Mouse (Mus musculus): ENCODE measurements around the gene Sdc4.

The Sdc4 gene

GRCm38 (mm10) chr2:164448921-164449320 is 5.2 kb upstream of the Sdc4 start:
- DNase-seq: no peak

- no peak for DNase-seq
Observed at GRCm38 (mm10) chr2:164448140-164448539, 4.5 kb upstream of the Sdc4 start.

- no peak for DNase-seq
Observed at GRCm38 (mm10) chr2:164446086-164446469, 2.4 kb upstream of the Sdc4 start.

GRCm38 (mm10) chr2:164445399-164446085 is 1.9 kb upstream of the Sdc4 start:
- DNase-seq: no peak

GRCm38 (mm10) chr2:164444701-164445100 is 1.0 kb upstream of the Sdc4 start:
- DNase-seq: no peak

- DNase-seq: peak; percentile 78
Observed at GRCm38 (mm10) chr2:164443051-164443437, 643 bp downstream of the Sdc4 start.

GRCm38 (mm10) chr2:164442315-164443050 is 1.2 kb downstream of the Sdc4 start:
- DNase-seq: peak; percentile 23

- no peak for DNase-seq
Observed at GRCm38 (mm10) chr2:164441731-164442130, 2.0 kb downstream of the Sdc4 start.

GRCm38 (mm10) chr2:164441155-164441554 is 2.5 kb downstream of the Sdc4 start:
- DNase-seq: no peak

GRCm38 (mm10) chr2:164440314-164440713 is 3.4 kb downstream of the Sdc4 start:
- no peak for DNase-seq

GRCm38 (mm10) chr2:164439001-164439421 is 4.7 kb downstream of the Sdc4 start:
- DNase-seq: no peak

- DNase-seq: no peak
Observed at GRCm38 (mm10) chr2:164438257-164438656, 5.4 kb downstream of the Sdc4 start.

GRCm38 (mm10) chr2:164437710-164438109 is 6.0 kb downstream of the Sdc4 start:
- no peak for DNase-seq

GRCm38 (mm10) chr2:164436961-164437360 is 6.7 kb downstream of the Sdc4 start:
- no peak for DNase-seq

- no peak for DNase-seq
Observed at GRCm38 (mm10) chr2:164436215-164436913, 7.3 kb downstream of the Sdc4 start.

GRCm38 (mm10) chr2:164435216-164436090 is 8.2 kb downstream of the Sdc4 start:
- no peak for DNase-seq

- no peak for DNase-seq
Observed at GRCm38 (mm10) chr2:164434681-164435080, 9.0 kb downstream of the Sdc4 start.

GRCm38 (mm10) chr2:164433278-164433895 is 10.3 kb downstream of the Sdc4 start:
- DNase-seq: no peak

GRCm38 (mm10) chr2:164432541-164433191 is 11.0 kb downstream of the Sdc4 start:
- DNase-seq: peak; percentile 22

- no peak for DNase-seq
Observed at GRCm38 (mm10) chr2:164431676-164432465, 11.8 kb downstream of the Sdc4 start.

GRCm38 (mm10) chr2:164430697-164431096 is 13.0 kb downstream of the Sdc4 start:
- DNase-seq: no peak

Data from liver (tissue).